Mouse (Mus musculus): ENCODE measurements around the gene Dll4.

The Dll4 gene

DNA sequence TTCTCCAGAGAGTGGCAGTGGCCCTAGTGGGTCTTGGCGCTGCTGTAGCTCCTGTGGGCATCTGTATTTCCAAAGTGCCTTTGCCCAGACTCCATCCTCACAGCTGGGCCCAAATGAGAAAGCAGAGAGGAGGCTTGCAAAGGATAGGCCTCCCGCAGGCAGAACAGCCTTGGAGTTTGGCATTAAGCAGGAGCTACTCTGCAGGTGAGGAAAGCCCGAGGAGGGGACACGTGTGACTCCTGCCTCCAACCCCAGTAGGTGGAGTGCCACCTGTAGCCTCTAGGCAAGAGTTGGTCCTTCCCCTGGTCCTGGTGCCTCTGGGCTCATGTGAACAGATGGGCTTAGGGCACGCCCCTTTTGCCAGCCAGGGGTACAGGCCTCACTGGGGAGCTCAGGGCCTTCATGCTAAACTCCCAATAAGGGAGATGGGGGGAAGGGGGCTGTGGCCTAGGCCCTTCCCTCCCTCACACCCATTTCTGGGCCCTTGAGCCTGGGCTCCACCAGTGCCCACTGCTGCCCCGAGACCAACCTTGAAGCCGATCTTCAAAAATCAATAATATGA lies 9.5 kb downstream of the Dll4 start:
- no peak for DNase-seq (ENCODE audit: low spot score in 2 of 2)

DNA sequence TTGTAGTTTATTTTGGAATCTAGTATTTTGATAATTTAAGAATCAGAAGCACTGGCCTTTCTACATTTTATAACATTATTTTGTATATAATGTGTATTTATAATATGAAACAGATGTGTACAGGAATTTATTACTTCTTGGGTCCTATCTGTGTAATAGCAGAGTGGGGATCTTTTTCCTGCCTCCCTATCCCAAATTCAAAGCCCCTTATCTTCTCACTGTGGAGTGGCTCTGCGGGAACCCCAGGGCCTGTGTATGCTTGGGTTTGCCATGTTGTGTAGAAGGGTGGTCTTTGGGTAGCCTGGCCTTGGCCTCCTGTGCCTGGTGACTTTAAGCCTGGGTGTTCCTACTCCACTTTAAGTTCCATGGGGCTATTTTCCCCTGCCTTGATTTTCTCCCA lies 10.0 kb downstream of the Dll4 start:
- no peak for DNase-seq (ENCODE audit: low spot score in 2 of 2)

GRCm38 (mm10) chr2:119336002-119336401 lies 10.4 kb downstream of the Dll4 start:
- no peak for DNase-seq (ENCODE audit: low spot score in 2 of 2)

DNA sequence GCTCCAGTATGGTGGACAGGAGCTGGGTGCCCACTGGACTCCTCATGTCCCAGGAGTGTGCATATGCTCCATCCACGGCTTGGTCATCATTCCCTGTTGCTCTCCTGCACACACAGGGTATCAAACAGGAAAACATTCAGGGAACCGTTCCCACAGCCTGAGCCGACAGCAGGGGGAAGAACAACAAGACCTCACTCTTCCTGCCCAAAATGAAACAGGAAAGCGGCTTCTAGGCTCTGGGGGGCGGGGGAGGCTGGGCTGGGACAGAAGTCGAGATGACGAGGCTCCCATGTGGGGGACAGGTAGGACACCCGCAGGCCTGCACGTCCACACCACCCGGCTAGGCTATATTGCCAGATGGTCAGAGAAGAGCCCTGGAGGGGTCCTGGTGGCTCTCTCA lies 10.9 kb downstream of the Dll4 start:
- no peak for DNase-seq (ENCODE audit: low spot score in 2 of 2)

- DNase-seq (ENCODE audit: low spot score in 2 of 2), result peak; percentile 80 to 95
Observed at GRCm38 (mm10) chr2:119337425-119338265, 12.1 kb downstream of the Dll4 start.

DNA sequence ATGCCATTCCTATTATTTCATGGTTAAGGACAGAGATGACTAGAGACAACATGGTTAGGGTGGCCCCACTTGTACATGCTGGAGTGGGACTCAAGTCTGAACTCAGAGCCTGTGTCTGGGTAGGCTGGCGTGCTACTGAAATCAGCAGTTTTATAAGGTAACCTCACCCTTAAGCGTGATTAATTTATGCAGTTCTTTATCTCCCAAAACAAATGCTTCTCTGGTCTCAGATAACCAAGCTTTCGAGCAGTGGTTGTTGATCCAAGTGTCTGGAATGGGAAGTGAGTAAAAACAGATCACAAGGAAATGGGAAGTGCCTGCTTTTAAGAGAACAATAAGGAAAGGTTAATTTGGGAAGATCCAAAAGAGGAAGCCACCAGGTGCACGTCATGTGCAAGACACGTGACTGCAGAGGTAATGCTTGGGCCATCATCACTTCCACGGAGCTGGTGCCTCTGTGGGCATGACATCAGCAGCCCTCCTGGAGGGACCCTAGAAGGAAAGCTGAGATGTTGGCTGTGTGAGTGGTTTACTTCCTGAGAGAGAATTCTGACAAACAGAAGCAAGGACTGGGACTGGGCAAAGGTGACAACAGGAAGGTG lies 19.1 kb downstream of the Dll4 start:
- DNase-seq (ENCODE audit: low spot score in 2 of 2), result no peak

GRCm38 (mm10) chr2:119350555-119351486 lies 25.2 kb downstream of the Dll4 start, which contains the start of gene Chac1:
Gene Chac1, plus strand, starts transcription at chr2:119351229.
- peak; percentile 70 to 84 for DNase-seq (ENCODE audit: low spot score in 2 of 2)

DNA sequence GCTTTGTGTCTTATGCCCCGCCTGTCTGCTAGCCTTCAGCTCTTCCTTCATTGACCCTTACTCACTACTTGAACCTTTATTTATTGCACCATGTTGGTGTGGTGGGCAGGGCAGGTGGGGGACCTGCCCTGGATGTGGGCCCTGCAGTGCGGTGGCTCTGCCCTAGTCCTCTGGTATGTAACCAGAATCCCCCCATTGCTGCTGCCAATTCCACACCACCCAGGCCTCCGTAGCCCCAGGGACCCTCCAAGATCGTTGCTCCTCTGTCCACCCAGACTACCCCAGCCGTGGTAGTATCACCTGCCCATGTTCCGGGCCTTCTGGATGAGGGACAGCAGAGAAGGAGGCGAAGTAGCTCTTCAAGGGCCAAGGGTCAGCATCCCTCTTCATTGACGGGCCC lies 28.1 kb downstream of the Dll4 start:
- DNase-seq (ENCODE audit: low spot score in 2 of 2), result no peak

- no peak for DNase-seq (ENCODE audit: low spot score in 2 of 2)
Observed at GRCm38 (mm10) chr2:119355089-119355488, 29.5 kb downstream of the Dll4 start.

- no peak for DNase-seq (ENCODE audit: low spot score in 2 of 2)
Observed at GRCm38 (mm10) chr2:119355651-119356050, 30.1 kb downstream of the Dll4 start.

DNA sequence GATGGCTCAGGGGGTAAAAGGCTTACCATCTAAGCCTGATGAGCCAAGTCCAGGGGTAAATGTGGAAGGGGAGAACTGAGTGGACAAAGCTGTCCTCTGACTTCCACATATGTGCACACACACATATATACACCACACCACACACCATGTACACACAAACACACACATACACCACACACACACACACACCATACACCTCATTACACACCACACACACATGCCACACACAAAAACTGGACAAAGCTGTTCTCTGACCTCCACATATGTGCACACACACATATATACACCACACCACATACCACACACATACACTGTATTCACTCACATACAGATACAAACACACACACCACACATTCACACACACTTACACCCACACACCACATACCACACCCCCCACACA lies 30.7 kb downstream of the Dll4 start:
- no peak for DNase-seq (ENCODE audit: low spot score in 2 of 2)

DNA sequence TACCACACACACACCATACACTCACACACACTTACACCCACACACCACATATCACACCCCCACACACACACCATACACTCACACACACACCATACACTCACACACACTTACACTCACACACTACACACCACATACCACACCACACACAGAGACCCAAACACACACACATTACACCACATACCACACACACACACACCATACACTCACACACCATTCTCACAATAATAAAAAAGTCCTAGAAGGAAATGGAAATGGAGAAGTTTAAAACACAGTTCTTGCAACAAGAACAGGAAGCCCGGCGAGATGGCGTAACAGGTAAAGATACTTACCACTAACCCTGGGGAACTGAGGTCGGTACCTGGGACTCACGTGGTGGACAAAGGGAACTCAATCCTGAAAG lies 31.2 kb downstream of the Dll4 start:
- no peak for DNase-seq (ENCODE audit: low spot score in 2 of 2)

GRCm38 (mm10) chr2:119358249-119358648 lies 32.7 kb downstream of the Dll4 start:
- DNase-seq (ENCODE audit: low spot score in 2 of 2), result no peak

DNA sequence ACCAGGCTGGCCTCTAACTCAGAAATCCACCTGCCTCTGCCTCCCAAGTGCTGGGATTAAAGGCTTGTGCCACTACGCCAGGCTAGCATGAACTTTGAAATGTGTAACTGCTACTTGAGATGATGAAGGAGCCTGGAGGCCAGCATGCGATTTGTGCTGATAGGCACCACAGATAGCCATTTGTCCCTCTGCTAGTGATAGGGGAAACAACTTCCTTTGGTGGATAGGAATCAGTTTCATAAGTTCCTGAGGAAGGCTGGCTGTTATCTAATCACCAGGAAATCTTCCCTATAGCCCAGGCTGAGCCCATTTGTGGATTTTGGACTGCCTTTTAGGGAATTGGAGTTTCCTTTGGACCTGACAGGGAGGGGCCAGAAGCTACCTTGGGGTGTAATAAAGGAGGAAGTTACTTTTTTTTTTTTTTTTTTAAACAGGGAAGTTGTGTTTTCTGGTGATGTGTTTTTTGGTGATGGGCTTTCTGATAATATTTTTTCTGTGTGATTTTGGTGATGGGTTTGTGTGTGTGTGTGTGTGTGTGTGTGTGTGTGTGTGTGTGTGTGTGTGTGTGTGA lies 34.2 kb downstream of the Dll4 start:
- no peak for DNase-seq (ENCODE audit: low spot score in 2 of 2)

DNA sequence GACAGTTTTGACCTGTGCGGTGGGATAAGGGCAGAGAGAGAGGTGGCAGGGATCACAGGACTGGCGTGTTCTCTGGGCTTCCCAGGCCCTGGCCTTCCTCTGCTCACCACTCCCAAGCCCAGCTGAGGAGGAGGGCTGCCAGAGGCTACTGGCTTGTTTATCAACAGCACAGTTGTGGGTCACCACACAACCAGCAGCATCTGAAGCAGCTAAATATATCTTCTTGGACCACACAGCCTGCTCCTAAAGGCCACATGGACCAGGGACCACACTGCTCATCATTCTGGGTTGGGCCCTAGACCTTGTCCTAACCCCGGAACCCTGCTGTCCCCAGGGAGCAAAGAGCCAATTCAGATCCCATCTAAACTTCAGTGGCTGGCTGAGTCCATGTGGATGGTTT lies 39.4 kb downstream of the Dll4 start:
- DNase-seq (ENCODE audit: low spot score in 2 of 2), result no peak

DNA sequence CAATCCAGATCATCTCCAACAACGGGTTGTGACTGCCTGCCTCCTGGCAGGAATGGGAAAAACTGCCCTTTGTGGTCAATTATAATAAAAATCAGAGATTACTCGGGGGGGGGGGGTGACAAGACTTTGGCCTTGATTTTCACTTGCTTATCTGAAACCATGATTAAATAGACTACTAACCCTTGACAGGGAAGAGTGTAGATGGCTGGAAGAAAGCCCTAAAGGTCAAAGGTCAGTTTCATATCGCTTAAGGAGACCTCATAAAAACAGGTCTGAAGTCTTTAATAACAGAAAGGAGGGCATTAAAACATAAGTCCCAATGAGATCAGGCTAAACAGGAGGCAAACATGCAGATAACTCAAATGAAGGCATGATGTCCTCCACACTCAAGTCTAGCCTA lies 41.8 kb downstream of the Dll4 start:
- no peak for DNase-seq (ENCODE audit: low spot score in 2 of 2)

GRCm38 (mm10) chr2:119370116-119370515 lies 44.5 kb downstream of the Dll4 start:
- DNase-seq (ENCODE audit: low spot score in 2 of 2), result no peak

DNA sequence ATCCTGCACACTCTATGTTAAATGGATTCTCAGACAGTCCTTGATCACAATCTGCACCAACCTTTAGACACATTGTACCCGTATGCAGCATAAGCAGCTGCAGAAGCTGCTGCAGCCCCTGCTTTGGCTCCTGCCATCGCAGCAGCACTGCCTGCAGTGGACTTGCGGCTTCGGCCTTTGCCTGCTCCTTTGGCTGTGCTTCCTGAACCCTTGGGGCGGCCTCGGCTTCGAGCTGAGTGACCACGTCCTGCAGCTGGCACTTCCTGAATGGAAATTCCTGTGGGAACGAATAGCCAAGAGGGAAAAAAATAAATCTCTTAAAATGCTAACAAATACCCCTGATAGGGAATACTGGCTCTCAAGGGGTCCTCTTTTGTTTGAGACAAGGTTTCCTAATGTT lies 51.7 kb downstream of the Dll4 start:
- DNase-seq (ENCODE audit: low spot score in 2 of 2), result no peak

- DNase-seq (ENCODE audit: low spot score in 2 of 2), result no peak
Observed at GRCm38 (mm10) chr2:119377826-119378225, 52.2 kb downstream of the Dll4 start.

DNA sequence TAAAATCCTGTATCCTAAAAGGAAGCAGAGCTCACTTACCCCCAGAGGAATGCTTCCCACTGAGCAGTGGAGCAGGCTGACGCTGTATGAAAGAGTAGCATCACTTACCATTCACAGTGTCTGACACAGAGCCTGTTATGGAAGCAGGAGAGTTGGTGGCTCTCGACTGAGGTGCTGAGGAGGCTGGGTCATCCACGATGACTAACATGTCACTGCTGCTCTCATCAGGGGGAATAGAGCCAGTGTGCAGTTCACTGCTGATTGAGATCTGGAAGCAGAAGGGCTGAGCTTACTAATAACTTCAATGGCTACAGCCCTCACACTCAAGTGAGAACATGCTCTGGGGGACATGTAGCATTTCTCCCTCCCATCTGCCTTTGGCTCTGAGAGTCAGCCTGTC lies 53.9 kb downstream of the Dll4 start:
- no peak for DNase-seq (ENCODE audit: low spot score in 2 of 2)
